Mouse (Mus musculus) olfactory bulb, adult 2 months (tissue): ENCODE results near the gene Hdac4.

Experiments
- CTCF ChIP-seq: fragments of 200-500 bp; IDR thresholded peaks from 2 replicates; pipeline ENCODE4 v1.5.1; 2012; ENCODE audit warnings: low read depth, mild to moderate bottlenecking, low read length, moderate library complexity; ENCODE audit not compliant: insufficient read depth
- POLR2A ChIP-seq: fragments of 200-500 bp; IDR thresholded peaks from 2 replicates; pipeline ENCODE4 v1.6.1; 2012; ENCODE audit warnings: mild to moderate bottlenecking, low read depth, low read length, moderate library complexity; ENCODE audit not compliant: insufficient read depth

GRCm38 (mm10) chr1:91917596-91917995 is 277.9 kb downstream of the Hdac4 start:
- TF ChIP-seq CTCF = no peak
- TF ChIP-seq POLR2A = no peak
